Mouse (Mus musculus) stomach, postnatal 0 days (tissue): ENCODE measurements at regions not wholly inside any gene's neighbourhood (a gene's known extent, or its start where the extent isn't known, plus 50 kb on each side); places are given as distances from the start of the nearest gene placed in this dataset.

Experiments used
- CTCF ChIP-seq: IDR thresholded peaks from 2 replicates; pipeline ENCODE4 v1.5.1; 2016; ENCODE audit warnings: antibody characterized with exemption, low read depth, mild to moderate bottlenecking, moderate library complexity
- EP300 ChIP-seq: optimal IDR thresholded peaks from 2 replicates; pipeline ENCODE3; 2016; ENCODE audit warnings: antibody characterized with exemption

DNA sequence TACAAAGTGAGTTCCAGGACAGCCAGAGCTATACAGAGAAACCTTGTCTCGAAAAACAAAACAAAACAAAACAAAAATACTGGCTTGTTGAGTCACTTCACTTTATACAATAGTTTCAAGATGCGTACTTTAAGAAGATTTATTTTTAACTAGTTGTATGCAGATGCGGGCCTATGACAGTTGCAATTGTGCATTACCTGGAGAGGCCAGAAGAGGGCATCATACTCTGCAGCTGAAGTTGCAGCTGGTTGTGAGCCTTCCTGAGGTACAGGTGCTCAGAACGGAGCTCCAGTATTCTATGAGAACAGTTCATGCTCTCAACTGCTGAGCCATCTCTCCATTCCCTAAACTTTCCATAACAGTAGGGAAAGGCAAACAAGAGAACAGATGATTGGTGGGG lies 314.2 kb upstream of the 4931429L15Rik start:
- TF ChIP-seq EP300 (no peak), CTCF (peak; percentile 56)
